Mouse (Mus musculus) left cerebral cortex, postnatal 36 days (tissue): Measurements from ENCODE around the gene Fam169a. TPM values are rescaled to one million over a fixed set of nuclear protein-coding genes. Genes with fewer than 3 reads are reported as not detected.

Experiments
- DNase-seq, 2 experiments: peaks; one replicate each; pipeline ENCODE4 v3.0.0; 2021 to 2022; ENCODE audit warnings: low spot score in 2 of 2, mixed read lengths in 1 of 2
- intact Hi-C: fragments of 180-260 bp; cut with DNase I; formaldehyde crosslinking; loops from one replicate; pipeline ENCODE4 v1.15.1; 2025
- total RNA-seq, 2 experiments: library from RNA; stranded (reverse); gene quantifications; 2 replicates each; pipeline ENCODE4 v1.2.3; 2021

The Fam169a gene
- total RNA-seq, 2 experiments from 2014 or later = 44.6 to 47.7 TPM

DNA sequence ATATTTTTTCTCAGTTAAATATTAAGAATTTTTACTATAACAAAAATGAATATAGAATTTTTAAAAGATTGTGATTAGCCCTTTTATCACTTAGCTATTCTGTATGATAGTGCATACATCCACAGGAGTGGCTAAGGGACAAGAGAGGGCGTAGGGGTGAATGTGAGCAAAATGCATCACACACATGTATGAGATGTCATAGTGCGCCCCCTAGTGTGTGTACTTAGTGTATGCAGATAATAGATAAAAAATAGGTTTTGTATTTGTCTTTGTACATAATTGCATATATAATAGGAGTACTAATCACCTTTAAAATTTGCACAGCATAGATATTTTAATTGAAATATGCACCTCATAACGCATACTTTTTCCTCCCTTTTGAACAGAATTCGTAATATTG lies 78.7 kb downstream of the Fam169a start:
- DNase-seq = no peak
- intact Hi-C loops = no loop called here

DNA sequence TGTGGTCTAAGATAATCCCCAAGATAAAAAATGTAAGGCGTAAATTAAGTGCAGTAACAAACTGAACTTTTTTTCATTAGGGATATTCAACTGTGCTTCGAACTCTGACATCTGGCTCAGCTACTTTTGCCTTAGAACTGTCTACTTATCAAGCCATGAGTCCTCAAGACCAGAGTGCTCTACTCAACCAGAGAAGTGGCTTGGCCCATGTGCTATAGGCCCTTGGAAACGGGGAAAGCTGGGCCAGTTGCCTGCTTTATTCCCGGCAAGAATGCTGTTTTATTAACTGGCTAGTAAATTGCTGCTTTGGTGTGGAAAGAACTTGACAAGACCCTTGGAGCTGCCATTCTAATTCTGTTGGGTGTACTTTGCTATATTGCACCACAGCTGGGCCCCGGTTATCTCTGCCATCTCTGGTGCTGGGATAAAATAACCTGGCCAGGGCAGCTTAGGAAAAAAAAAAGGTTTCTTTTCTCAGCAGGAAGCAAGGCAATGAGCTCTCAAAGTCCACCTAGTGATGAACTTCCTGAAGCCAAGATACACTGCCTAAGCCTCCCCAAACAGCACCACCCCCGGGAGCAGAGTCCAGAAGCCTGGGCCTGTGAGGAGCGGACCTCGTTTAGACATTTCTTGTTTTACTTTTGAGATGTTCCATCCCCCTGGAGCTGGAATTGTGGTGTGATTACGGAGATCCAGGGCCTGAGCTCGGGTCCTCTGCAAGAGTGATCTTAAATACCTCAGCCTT lies 108.6 kb downstream of the Fam169a start:
- no peak for DNase-seq
- intact Hi-C loops = no loop called here

DNA sequence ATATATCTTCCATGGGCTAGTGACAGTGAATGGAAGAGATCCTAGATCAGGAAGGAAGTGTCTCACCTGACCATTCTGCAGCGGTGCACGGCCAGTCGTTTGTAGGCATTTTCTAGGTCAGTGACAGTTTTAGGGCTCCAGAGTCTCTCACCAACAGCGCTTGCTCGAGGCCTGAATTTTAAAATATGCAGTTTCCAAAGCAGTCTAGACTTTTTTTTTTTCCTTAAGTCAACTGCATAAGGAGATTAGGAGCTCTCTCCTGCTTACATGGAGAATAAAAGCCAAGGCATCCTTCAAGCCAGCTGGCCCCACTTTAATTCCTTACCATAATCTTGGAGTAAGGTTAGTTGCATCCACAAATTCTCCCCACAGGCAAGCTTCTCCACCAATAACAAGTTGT lies 109.6 kb downstream of the Fam169a start:
- intact Hi-C loops = no loop called here
- DNase-seq = no peak

DNA sequence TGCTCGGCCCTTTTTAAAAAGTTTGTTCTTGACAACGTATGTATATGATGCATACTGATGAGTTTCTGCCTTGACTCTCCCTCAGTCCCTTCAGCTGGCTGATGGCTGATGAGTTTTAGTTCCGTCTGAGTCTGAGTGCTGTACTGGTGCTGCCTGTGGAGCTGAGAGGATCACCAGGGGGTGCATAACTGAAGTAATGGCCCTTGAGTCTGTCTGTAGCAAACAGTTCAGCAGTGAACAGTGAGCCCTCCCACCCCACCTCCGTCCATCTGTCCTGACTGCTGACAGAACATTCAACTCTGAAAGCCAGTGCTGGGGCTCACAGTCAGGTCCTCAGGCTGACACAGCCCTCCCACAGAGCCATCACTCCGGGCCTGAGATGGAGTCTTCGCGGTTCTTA lies 111.9 kb downstream of the Fam169a start:
- intact Hi-C loops = no loop called here
- no peak for DNase-seq

DNA sequence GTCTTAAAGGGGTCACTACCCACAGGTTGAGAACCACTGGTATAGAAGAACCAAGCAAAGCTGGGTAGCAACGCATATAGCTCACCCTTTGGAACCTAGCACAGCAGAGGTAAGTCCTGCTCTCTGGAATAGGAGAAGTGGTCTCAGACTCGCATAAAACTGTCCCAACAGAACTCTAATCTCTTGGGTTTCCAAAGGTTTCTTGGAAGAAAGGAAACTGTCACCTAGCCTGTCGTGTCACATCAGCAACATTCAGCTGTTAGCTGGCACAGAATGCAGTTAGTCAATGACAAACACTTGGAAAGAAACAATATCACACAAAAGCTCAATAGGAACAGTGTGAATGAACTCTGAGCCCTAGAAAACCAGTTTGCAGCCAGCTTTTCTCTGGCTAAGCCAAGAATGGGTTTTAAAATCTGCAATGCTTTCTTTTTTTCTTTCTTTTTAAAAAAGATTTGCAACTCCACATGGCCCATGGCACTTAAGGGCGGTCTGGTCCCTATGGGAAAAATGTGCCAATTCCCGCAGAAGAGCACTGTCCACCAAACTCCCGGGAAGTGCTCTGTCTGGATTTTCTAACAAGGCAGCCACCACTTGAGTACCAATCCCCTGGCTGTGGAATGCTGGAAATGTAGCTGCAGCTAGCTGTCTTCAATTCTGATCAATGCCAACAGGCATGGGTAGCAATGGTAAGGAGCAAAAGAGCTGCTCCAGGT lies 113.2 kb downstream of the Fam169a start:
- DNase-seq = no peak
- intact Hi-C loops = no loop called here

Other genes with a start within 250 kb of the Fam169a start
- gene Gcnt4, start 142.6 kb upstream of the Fam169a start, total RNA-seq = 10 to 100 TPM in 1 of 2 experiments, 1 to 10 TPM in 1; 9.0 to 14.2 TPM
- not detected for gene 1700029F12Rik, start 32.9 kb upstream of the Fam169a start, total RNA-seq
- gene Gm6169, start 32.0 kb downstream of the Fam169a start, total RNA-seq = 1 to 10 TPM in 1 of 2 experiments, not detected in 1; 2.3 TPM
- gene Gfm2, start 70.7 kb downstream of the Fam169a start, total RNA-seq = 10 to 100 TPM; 21.0 to 30.8 TPM
- gene Nsa2, start 70.7 kb downstream of the Fam169a start, total RNA-seq = 10 to 100 TPM; 37.1 to 37.3 TPM
- gene Hexb, start 131.1 kb downstream of the Fam169a start, total RNA-seq = 100 to 1,000 TPM; 111 to 119 TPM
- 100 to 1,000 TPM; 570 to 627 TPM for gene Enc1, start 173.8 kb downstream of the Fam169a start, total RNA-seq